Mouse (Mus musculus): ENCODE data around the gene Plpp6.

GRCm38 (mm10) chr19:29008069-29008706 is 44.4 kb downstream of the Plpp6 start:
- TF ChIP-seq TCF3 (IDR thresholded peaks at IDR 0.05; ENCODE audit: insufficient read length, low read depth) = no peak
- no peak for TF ChIP-seq POLR2A (IDR thresholded peaks at IDR 0.05; ENCODE audit: insufficient read length, low read depth)
- TF ChIP-seq USF1 (IDR thresholded peaks at IDR 0.05; ENCODE audit: low read depth) = no peak
- no peak for TF ChIP-seq E2F4 (IDR thresholded peaks at IDR 0.05; ENCODE audit: insufficient read depth)
- TF ChIP-seq TCF12 (IDR thresholded peaks at IDR 0.05; ENCODE audit: insufficient read depth, poor library complexity, severe bottlenecking) = no peak
- no peak for TF ChIP-seq MYOD1 (IDR thresholded peaks at IDR 0.05; ENCODE audit: control insufficient read depth in 1 of 3, insufficient read length in 2 of 3, low read depth in 2 of 3)
